Mouse (Mus musculus) liver, embryonic 14.5 days (tissue): ENCODE measurements around the gene Phlda3.

Source experiments
- CTCF ChIP-seq: IDR thresholded peaks from 2 replicates; pipeline ENCODE4 v1.5.1; 2016; ENCODE audit warnings: antibody characterized with exemption, low read depth, control low read depth
- EP300 ChIP-seq: IDR thresholded peaks from 2 replicates; pipeline ENCODE4 v1.6.1; 2016; ENCODE audit warnings: antibody characterized with exemption, low read depth

DNA sequence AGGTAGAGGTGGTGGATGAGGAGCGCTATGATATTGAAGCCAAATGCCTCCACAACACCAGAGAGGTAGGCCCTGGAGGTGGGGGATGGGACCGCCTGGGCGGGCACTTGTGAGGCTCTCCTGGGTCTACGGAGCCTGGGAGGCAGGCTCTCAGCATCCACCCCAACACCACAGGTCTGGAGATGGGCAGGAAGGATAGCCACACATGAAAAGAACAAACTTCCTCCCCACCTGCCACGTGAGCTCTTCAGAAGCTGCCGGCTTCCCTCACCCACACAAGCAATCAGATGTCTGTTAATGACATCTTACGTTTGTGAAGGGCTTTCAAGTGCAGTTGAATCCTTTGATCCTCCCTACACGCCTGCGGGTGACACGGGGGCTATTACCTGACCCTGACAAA lies 41.6 kb downstream of the Phlda3 start:
- no peak for TF ChIP-seq CTCF
- no peak for TF ChIP-seq EP300
